Mouse (Mus musculus) CD4-positive, CD25-positive, alpha-beta regulatory T cell, adult 9 weeks (primary cell): ENCODE results near the gene Uts2. TPM values are rescaled to one million over a fixed set of nuclear protein-coding genes. Genes with fewer than 3 reads are reported as not detected.

Experiments
- polyA plus RNA-seq: library from polyadenylated mRNA; unstranded; fragments of 100-300 nt; shearing (Covaris generic); gene quantifications from one replicate; pipeline ENCODE4 v1.2.1, GENCODE M21; 2017

The Uts2 gene
- not detected for polyA plus RNA-seq

DNA sequence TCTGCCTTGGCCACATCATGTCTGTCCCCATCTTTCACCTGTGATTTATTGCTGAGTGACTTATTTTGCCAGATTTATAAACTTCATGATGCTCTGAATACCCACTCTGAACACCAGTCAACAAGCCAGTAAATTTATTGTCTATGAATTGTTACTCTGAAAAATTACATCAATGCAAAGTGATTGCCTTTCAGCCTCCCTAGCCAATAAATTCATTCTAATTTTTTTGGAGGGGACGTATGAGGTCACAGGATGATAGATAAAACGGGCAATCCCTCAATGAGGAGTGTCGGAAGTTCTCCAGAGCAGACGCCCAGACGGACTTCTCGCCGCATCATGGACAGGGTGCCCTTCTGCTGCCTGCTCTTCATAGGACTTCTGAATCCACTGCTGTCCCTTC is at the start of gene Uts2:
Gene Uts2 (plus strand): TSS at position 301 of the 400 bp plus-strand sequence.

DNA sequence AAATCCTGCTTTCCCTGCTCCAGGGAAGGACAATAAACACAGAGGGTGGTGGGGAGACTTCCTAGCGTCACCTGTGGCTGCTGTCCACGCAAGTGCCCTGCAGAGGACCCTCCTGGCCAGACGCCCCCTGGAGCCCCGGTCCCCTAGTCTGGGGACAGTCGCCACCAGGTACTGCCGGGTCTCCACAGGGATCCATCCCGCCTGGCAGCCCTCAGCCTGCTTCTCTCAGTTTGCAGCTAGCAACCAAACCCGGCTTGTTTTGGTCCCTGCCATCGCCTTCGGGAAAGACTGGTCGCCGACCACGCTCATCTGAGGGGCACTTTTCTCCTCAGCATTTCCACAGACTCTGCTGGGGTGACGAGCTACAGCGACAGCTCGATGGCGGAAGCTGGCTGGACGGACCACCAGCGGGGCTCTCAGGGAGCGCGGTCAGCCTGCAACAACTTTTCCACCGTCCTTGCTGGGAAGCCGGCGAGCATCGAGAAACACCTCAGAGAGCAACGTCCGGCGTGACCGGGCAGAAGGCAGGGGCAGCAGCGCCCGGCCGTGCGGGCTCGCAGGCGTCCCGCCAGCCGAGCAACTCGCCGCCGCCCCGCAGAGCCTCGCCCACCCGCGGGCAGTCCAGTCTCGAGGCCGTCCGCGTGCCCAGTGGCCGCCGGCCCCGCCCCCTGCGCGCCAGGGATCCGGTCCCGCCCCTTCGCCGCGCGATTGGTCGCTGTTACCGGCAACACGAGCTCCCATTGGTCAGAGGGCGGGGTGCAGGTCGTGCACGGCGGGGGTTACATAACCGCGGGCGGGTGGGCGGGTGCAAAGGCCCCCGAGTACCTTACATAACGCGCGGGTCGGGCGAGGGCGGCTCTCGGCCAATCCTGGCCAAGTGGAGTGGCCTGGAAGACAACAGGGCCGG is 47.4 kb downstream of the Uts2 start, which contains the start of gene Per3:
Gene Per3 (minus strand): TSS at position 629 of the 907 bp plus-strand sequence.

Other genes with a start within 250 kb of the Uts2 start
- gene Errfi1, start 143.2 kb upstream of the Uts2 start, polyA plus RNA-seq: 2.0 TPM
- 461 TPM for gene Park7, start 82.7 kb upstream of the Uts2 start, polyA plus RNA-seq
- 284 TPM for gene Tnfrsf9, start 82.5 kb upstream of the Uts2 start, polyA plus RNA-seq
- gene Per3, start 47.6 kb downstream of the Uts2 start, polyA plus RNA-seq: 0.96 TPM
- 65.8 TPM for gene Vamp3, start 60.9 kb downstream of the Uts2 start, polyA plus RNA-seq
- not detected for gene Gm13090, start 92.5 kb downstream of the Uts2 start, polyA plus RNA-seq